ENCODE assay signal across 22 mouse cellular contexts in genomic region chr12:101633137-101633536, GRCm38 (mm10).
A peak's percentile ranks its signal among the peaks of the same experiment; 100 is the strongest.
DNase-seq lines count a peak whose midpoint lies in the region; ATAC-seq and TF ChIP-seq lines count a peak whose summit lies in the region.
"Had no signal": no experiment of that assay in that cellular context is flagged by ENCODE, and none has a peak within 500 bp of the region (broad histone marks: within the 10 kb centered on the region; RNA-seq: fewer than 3 reads in every experiment).

No protein-coding gene starts in this region.

- no peak for TF ChIP-seq POLR2A in thymus, adult 2 months (IDR thresholded peaks at IDR 0.05; ENCODE audit: control insufficient read depth, extremely low read depth, insufficient read depth, low read length, poor library complexity)

- WGBS in lung, embryonic 15.5 days: 56% methylated on average over 1 of the region's 1 CpGs
- WGBS in lung, postnatal 0 days: 55% methylated on average over 1 of the region's 1 CpGs
- 98% methylated on average over 1 of the region's 1 CpGs for WGBS in thymus, adult 2 months

- TF ChIP-seq CTCF in lung, postnatal 0 days (IDR thresholded peaks at IDR 0.05): no peak
- no peak for TF ChIP-seq CTCF in thymus, adult 2 months (IDR thresholded peaks at IDR 0.05; ENCODE audit: borderline replicate concordance, control insufficient read depth, extremely low read depth, insufficient read depth, low read length, poor library complexity)

- DNase-seq in lung, postnatal 10 days: no peak
- DNase-seq in lung, postnatal 0 days (ENCODE audit: low spot score): no peak
- DNase-seq in lung, postnatal 36 days: no peak
- DNase-seq in thymus, adult 2 months: no peak
- DNase-seq: adrenal gland, adult 2 months; adrenal gland, postnatal 10 days; adrenal gland, postnatal 25 days; cerebellum, adult 11 months; cerebellum, adult 18-20 months; cerebellum, adult 8-10 months; cerebellum, adult 9-11 months; cerebellum, postnatal 14 days; cerebellum, postnatal 36 days; embryo, embryonic 11 days had no signal

- H3K9me3 ChIP-seq in lung, embryonic 15.5 days: no peaks in the 10 kb centered on the region
- no peaks in the 10 kb centered on the region for H3K9me3 ChIP-seq in lung, postnatal 0 days (ENCODE audit: low read length)
- H3K9me3 ChIP-seq: embryonic facial prominence, embryonic 13.5 days; embryonic facial prominence, embryonic 15.5 days; forebrain, embryonic 12.5 days had no signal

- no peak overlapping the region for H3K4me3 ChIP-seq in lung, embryonic 15.5 days
- H3K4me3 ChIP-seq in lung, postnatal 0 days (ENCODE audit: low read depth, low read length): no peak overlapping the region
- no peak overlapping the region for H3K4me3 ChIP-seq in thymus, adult 2 months (ENCODE audit: control insufficient read depth, insufficient read depth, low read length)
- H3K4me3 ChIP-seq: embryonic facial prominence, embryonic 13.5 days; embryonic facial prominence, embryonic 15.5 days; erythroblast, embryonic 14.5 days; forebrain, embryonic 10.5 days; forebrain, embryonic 12.5 days had no signal

- no peak for TF ChIP-seq EP300 in lung, postnatal 0 days (IDR thresholded peaks at IDR 0.05)

- H3K4me1 ChIP-seq in lung, embryonic 15.5 days: no peaks in the 10 kb centered on the region
- no peaks in the 10 kb centered on the region for H3K4me1 ChIP-seq in lung, postnatal 0 days (ENCODE audit: insufficient read depth, low read depth, low read length)
- H3K4me1 ChIP-seq in thymus, adult 2 months (replicated peaks; ENCODE audit: control insufficient read depth, insufficient read depth, low read length): no peaks in the 10 kb centered on the region
- H3K4me1 ChIP-seq: embryonic facial prominence, embryonic 13.5 days; embryonic facial prominence, embryonic 15.5 days; forebrain, embryonic 10.5 days; forebrain, embryonic 12.5 days had no signal

- no peak overlapping the region for H3K4me2 ChIP-seq in lung, embryonic 15.5 days
- H3K4me2 ChIP-seq in lung, postnatal 0 days (replicated peaks; ENCODE audit: low read depth, low read length): no peak overlapping the region
- H3K4me2 ChIP-seq: embryonic facial prominence, embryonic 13.5 days; embryonic facial prominence, embryonic 15.5 days; forebrain, embryonic 12.5 days had no signal

- peak; percentile 31; the same call in 1 of the 2 replicates for ATAC-seq in lung, embryonic 15.5 days (ENCODE audit: borderline replicate concordance, extremely low read depth, low FRiP score, low TSS enrichment)
- peak; percentile 52 for ATAC-seq in lung, postnatal 0 days
- ATAC-seq: forebrain, embryonic 14.5 days; forebrain, embryonic 16.5 days had no signal

- no peaks in the 10 kb centered on the region for H3K36me3 ChIP-seq in lung, embryonic 15.5 days
- no peaks in the 10 kb centered on the region for H3K36me3 ChIP-seq in lung, postnatal 0 days (ENCODE audit: insufficient read depth, low read length)
- H3K36me3 ChIP-seq in thymus, adult 2 months (ENCODE audit: control insufficient read depth, insufficient read depth, low read length): no peaks in the 10 kb centered on the region
- H3K36me3 ChIP-seq: embryonic facial prominence, embryonic 13.5 days; embryonic facial prominence, embryonic 15.5 days; forebrain, embryonic 10.5 days; forebrain, embryonic 12.5 days had no signal

- no peaks in the 10 kb centered on the region for H3K27me3 ChIP-seq in lung, embryonic 15.5 days
- H3K27me3 ChIP-seq in lung, postnatal 0 days (replicated peaks; ENCODE audit: insufficient read depth, low read length): no peaks in the 10 kb centered on the region
- H3K27me3 ChIP-seq in thymus, adult 2 months (ENCODE audit: control insufficient read depth, insufficient read depth, low read length): no peaks in the 10 kb centered on the region
- H3K27me3 ChIP-seq: embryonic facial prominence, embryonic 13.5 days; embryonic facial prominence, embryonic 15.5 days; forebrain, embryonic 12.5 days had no signal

- H3K27ac ChIP-seq in lung, embryonic 15.5 days: no peak overlapping the region
- H3K27ac ChIP-seq in lung, postnatal 0 days (ENCODE audit: low read length): no peak overlapping the region
- H3K27ac ChIP-seq in thymus, adult 2 months (ENCODE audit: control insufficient read depth, insufficient read depth, low read length): no peak overlapping the region
- H3K27ac ChIP-seq: embryonic facial prominence, embryonic 13.5 days; embryonic facial prominence, embryonic 15.5 days; forebrain, embryonic 10.5 days; forebrain, embryonic 12.5 days had no signal

- no peak overlapping the region for H3K9ac ChIP-seq in lung, embryonic 15.5 days
- H3K9ac ChIP-seq in lung, postnatal 0 days (replicated peaks; ENCODE audit: low read depth): no peak overlapping the region
- H3K9ac ChIP-seq: embryonic facial prominence, embryonic 13.5 days; embryonic facial prominence, embryonic 15.5 days; forebrain, embryonic 12.5 days had no signal
